Mouse (Mus musculus): Measurements from ENCODE around the gene Sav1. TPM values are rescaled to one million over a fixed set of nuclear protein-coding genes. Genes with fewer than 3 reads are reported as not detected.

Sav1 gene
- total and polyA plus RNA-seq, 3 experiments, result 17.8 to 96.2 (median 47.8) TPM

DNA sequence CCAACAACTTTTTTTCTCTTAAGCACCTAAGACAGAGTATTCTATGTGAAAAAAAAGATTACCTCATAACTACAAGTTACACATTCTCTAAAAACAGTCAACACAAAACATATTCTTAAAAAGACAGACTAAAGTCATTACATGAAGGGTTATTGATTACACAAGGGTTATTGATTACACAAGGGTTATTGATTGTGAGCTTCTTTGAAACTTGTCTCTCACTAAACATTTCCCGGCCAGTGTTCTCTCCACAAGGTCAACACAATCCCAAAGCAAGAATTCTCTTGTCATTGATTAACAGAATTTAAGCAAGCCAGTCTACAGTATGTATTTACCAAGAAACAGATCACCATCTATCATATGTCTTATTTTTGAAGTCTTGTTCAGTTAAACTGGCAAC, 64.7 kb downstream of the Sav1 start:
- no peak overlapping the region for H3K4me3 ChIP-seq (ENCODE audit: control insufficient read depth in 1 of 2, insufficient read depth in 1 of 2, low read depth in 2 of 2, low read length in 2 of 2)
- TF ChIP-seq MYC (IDR thresholded peaks at IDR 0.05; ENCODE audit: low read depth, low read length) (no peak), EP300 (IDR thresholded peaks at IDR 0.05; ENCODE audit: low read depth in 1 of 2, low read length in 2 of 2) (no peak), MAX (IDR thresholded peaks at IDR 0.05; ENCODE audit: low read length) (no peak), TBP (IDR thresholded peaks at IDR 0.05; ENCODE audit: low read depth, low read length) (no peak)
- peaks cover 0 to 7% of the 10 kb centered on the region in 2 experiments; a peak in 2 of 4 replicates for H3K36me3 ChIP-seq (ENCODE audit: control insufficient read depth in 1 of 2, insufficient read depth in 2 of 2, low read length in 2 of 2)
- peaks cover 0 to 11% of the 10 kb centered on the region in 2 experiments; a peak in 3 of 4 replicates for H3K4me1 ChIP-seq (ENCODE audit: control insufficient read depth in 1 of 2, insufficient read depth in 2 of 2, low read length in 2 of 2)
- H3K9ac ChIP-seq (ENCODE audit: control insufficient read depth, low read depth, low read length, poor library complexity, severe bottlenecking), result no peak overlapping the region
- DNase-seq (ENCODE audit: low read depth, low spot score), result no peak
- H3K9me3 ChIP-seq (replicated peaks; ENCODE audit: insufficient read depth, low read length), result no peaks in the 10 kb centered on the region
- no peaks in the 10 kb centered on the region for H3K79me2 ChIP-seq (ENCODE audit: control insufficient read depth, insufficient read depth, low read length, poor library complexity)
- H3K27ac ChIP-seq (ENCODE audit: control insufficient read depth, low read depth, low read length), result no peak overlapping the region
- no peaks in the 10 kb centered on the region for H3K27me3 ChIP-seq (ENCODE audit: control insufficient read depth in 1 of 2, insufficient read depth in 2 of 2, low read length in 2 of 2)

DNA sequence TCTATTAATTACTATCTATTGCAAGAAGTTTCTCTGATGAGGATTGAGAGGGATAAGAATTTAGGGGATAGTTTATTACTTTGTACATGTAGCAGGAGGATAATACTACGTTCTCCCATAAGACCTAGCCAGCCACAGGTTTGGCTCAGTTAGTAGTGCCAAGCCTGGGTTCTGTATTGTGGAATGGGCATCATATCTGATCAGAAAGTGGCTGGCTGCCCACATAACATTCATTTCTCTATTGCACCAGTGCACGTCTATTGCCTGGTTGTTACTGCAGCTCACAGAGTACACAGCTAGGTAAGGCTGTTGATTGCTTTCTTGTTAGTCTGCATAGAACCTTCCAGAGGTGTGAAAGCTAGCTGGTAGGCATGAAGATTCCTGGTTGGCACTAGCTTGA, 68.9 kb downstream of the Sav1 start:
- Histone ChIP-seq H3K27me3 (ENCODE audit: control insufficient read depth in 1 of 2, insufficient read depth in 2 of 2, low read length in 2 of 2) (no peaks in the 10 kb centered on the region), H3K79me2 (ENCODE audit: control insufficient read depth, insufficient read depth, low read length, poor library complexity) (no peaks in the 10 kb centered on the region), H3K9ac (ENCODE audit: control insufficient read depth, low read depth, low read length, poor library complexity, severe bottlenecking) (no peak overlapping the region), H3K36me3 (ENCODE audit: control insufficient read depth in 1 of 2, insufficient read depth in 2 of 2, low read length in 2 of 2) (no peaks in the 10 kb centered on the region), H3K4me1 (ENCODE audit: control insufficient read depth in 1 of 2, insufficient read depth in 2 of 2, low read length in 2 of 2) (peaks cover 0 to 7% of the 10 kb centered on the region in 2 experiments; a peak in 1 of 4 replicates), H3K27ac (ENCODE audit: control insufficient read depth, low read depth, low read length) (no peak overlapping the region), H3K4me3 (ENCODE audit: control insufficient read depth in 1 of 2, insufficient read depth in 1 of 2, low read depth in 2 of 2, low read length in 2 of 2) (no peak overlapping the region), H3K9me3 (replicated peaks; ENCODE audit: insufficient read depth, low read length) (no peaks in the 10 kb centered on the region)
- TF ChIP-seq BHLHE40 (IDR thresholded peaks at IDR 0.05; ENCODE audit: borderline replicate concordance, low read depth, low read length) (no peak), MEF2A (IDR thresholded peaks at IDR 0.05; ENCODE audit: extremely low read depth, insufficient replicate concordance, low read depth, low read length, poor library complexity, severe bottlenecking) (no peak), ZC3H11A (IDR thresholded peaks at IDR 0.05; ENCODE audit: low read depth, low read length) (no peak), SMC3 (IDR thresholded peaks at IDR 0.05; ENCODE audit: low read depth, low read length) (no peak), NRF1 (IDR thresholded peaks at IDR 0.05; ENCODE audit: insufficient read depth, low read depth, low read length, poor library complexity, severe bottlenecking) (no peak), GABPA (IDR thresholded peaks at IDR 0.05; ENCODE audit: low read depth, low read length) (no peak), E2F4 (IDR thresholded peaks at IDR 0.05; ENCODE audit: borderline replicate concordance, low read depth, low read length) (no peak), RAD21 (IDR thresholded peaks at IDR 0.05; ENCODE audit: low read depth, low read length) (no peak), ZNF384 (IDR thresholded peaks at IDR 0.05; ENCODE audit: low read depth, low read length) (no peak)
- no peak for DNase-seq (ENCODE audit: low read depth, low spot score)

Other genes with a start within 250 kb of the Sav1 start
- gene Cdkl1, start 195.7 kb downstream of the Sav1 start, total RNA-seq (2012; rRNA removed), result 0.08 TPM in 1 of 2 replicates, not detected in the other
- gene Cdkl1, start 195.7 kb downstream of the Sav1 start, polyA plus RNA-seq (2012; ENCODE audit: insufficient read depth in 1 of 2, insufficient read length in 2 of 2, low read depth in 1 of 2, low replicate concordance in 2 of 2, missing spikeins in 1 of 2), result under 1 TPM in 1 of 2 experiments, not detected in 1; 0.32 TPM
- gene Atl1, start 94.4 kb downstream of the Sav1 start, total RNA-seq (2012; rRNA removed), result 0.36 and 0.50 TPM in 2 replicates
- gene Atl1, start 94.4 kb downstream of the Sav1 start, polyA plus RNA-seq (2012; ENCODE audit: insufficient read depth in 1 of 2, insufficient read length in 2 of 2, low read depth in 1 of 2, low replicate concordance in 2 of 2, missing spikeins in 1 of 2), result 1 to 10 TPM in 1 of 2 experiments, not detected in 1; 1.0 TPM
- gene Map4k5, start 93.8 kb downstream of the Sav1 start, total RNA-seq (2012; rRNA removed), result 7.0 and 7.3 TPM in 2 replicates
- 1 to 10 TPM in 1 of 2 experiments, not detected in 1; 8.5 TPM for gene Map4k5, start 93.8 kb downstream of the Sav1 start, polyA plus RNA-seq (2012; ENCODE audit: insufficient read depth in 1 of 2, insufficient read length in 2 of 2, low read depth in 1 of 2, low replicate concordance in 2 of 2, missing spikeins in 1 of 2)
- gene Nin, start 126.7 kb upstream of the Sav1 start, total RNA-seq (2012; rRNA removed), result 45.2 and 48.4 TPM in 2 replicates
- 10 to 100 TPM in 1 of 2 experiments, not detected in 1; 49.1 TPM for gene Nin, start 126.7 kb upstream of the Sav1 start, polyA plus RNA-seq (2012; ENCODE audit: insufficient read depth in 1 of 2, insufficient read length in 2 of 2, low read depth in 1 of 2, low replicate concordance in 2 of 2, missing spikeins in 1 of 2)
- 0.10 TPM in 1 of 2 replicates, not detected in the other for gene Abhd12b, start 167.1 kb upstream of the Sav1 start, total RNA-seq (2012; rRNA removed)
- gene Abhd12b, start 167.1 kb upstream of the Sav1 start, polyA plus RNA-seq (2012; ENCODE audit: insufficient read depth in 1 of 2, insufficient read length in 2 of 2, low read depth in 1 of 2, low replicate concordance in 2 of 2, missing spikeins in 1 of 2), result not detected
- 13.9 and 17.2 TPM in 2 replicates for gene Pygl, start 244.5 kb upstream of the Sav1 start, total RNA-seq (2012; rRNA removed)
- gene Pygl, start 244.5 kb upstream of the Sav1 start, polyA plus RNA-seq (2012; ENCODE audit: insufficient read depth in 1 of 2, insufficient read length in 2 of 2, low read depth in 1 of 2, low replicate concordance in 2 of 2, missing spikeins in 1 of 2), result 10 to 100 TPM in 1 of 2 experiments, not detected in 1; 26.9 TPM